Mouse (Mus musculus): ENCODE measurements around the gene Plbd1. TPM values are rescaled to one million over a fixed set of nuclear protein-coding genes. Genes with fewer than 3 reads are reported as not detected.
A peak's percentile ranks its signal among the peaks of the same experiment; 100 is the strongest.

Plbd1 gene
- total and polyA plus RNA-seq, 2 experiments from 2014 or later, result 0.19 to 0.40 TPM

- Histone ChIP-seq H3K9me3 (ENCODE audit: low read length) (no peaks in the 10 kb centered on the region), H3K9ac (no peak overlapping the region), H3K27ac (ENCODE audit: low read depth, low read length) (no peak overlapping the region), H3K4me1 (ENCODE audit: insufficient read depth) (no peaks in the 10 kb centered on the region), H3K4me2 (ENCODE audit: low read depth) (no peak overlapping the region), H3K36me3 (ENCODE audit: insufficient read depth) (no peaks in the 10 kb centered on the region), H3K4me3 (ENCODE audit: low read depth, low read length) (no peak overlapping the region), H3K27me3 (ENCODE audit: insufficient read depth, low read length) (no peaks in the 10 kb centered on the region)
- DNase-seq, result no peak
- ATAC-seq, result no peak
- no peak for TF ChIP-seq CTCF (IDR thresholded peaks at IDR 0.05; ENCODE audit: low read depth)
- 95% methylated on average over 3 of the region's 3 CpGs for WGBS
These were observed 28.6 kb downstream of the Plbd1 start for GRCm38 (mm10) chr6:136633154-136633553.

- H3K36me3 ChIP-seq (ENCODE audit: insufficient read depth), result no peaks in the 10 kb centered on the region
- H3K9ac ChIP-seq, result no peak overlapping the region
- no peak overlapping the region for H3K4me3 ChIP-seq (ENCODE audit: low read depth, low read length)
- H3K9me3 ChIP-seq (ENCODE audit: low read length), result no peaks in the 10 kb centered on the region
- ATAC-seq, result no peak
- WGBS, result 86% methylated on average over 13 of the region's 13 CpGs
- DNase-seq, result no peak
- H3K27ac ChIP-seq (ENCODE audit: low read depth, low read length), result no peak overlapping the region
- no peak for TF ChIP-seq CTCF (IDR thresholded peaks at IDR 0.05; ENCODE audit: low read depth)
- no peaks in the 10 kb centered on the region for H3K27me3 ChIP-seq (ENCODE audit: insufficient read depth, low read length)
- H3K4me2 ChIP-seq (ENCODE audit: low read depth), result no peak overlapping the region
- no peaks in the 10 kb centered on the region for H3K4me1 ChIP-seq (ENCODE audit: insufficient read depth)
These were observed 29.7 kb downstream of the Plbd1 start for GRCm38 (mm10) chr6:136631945-136632534.

GRCm38 (mm10) chr6:136631519-136631918 is 30.2 kb downstream of the Plbd1 start:
- no peak overlapping the region for H3K27ac ChIP-seq (ENCODE audit: low read depth, low read length)
- ATAC-seq, result no peak
- WGBS, result 92% methylated on average over 8 of the region's 8 CpGs
- no peaks in the 10 kb centered on the region for H3K4me1 ChIP-seq (ENCODE audit: insufficient read depth)
- H3K4me2 ChIP-seq (ENCODE audit: low read depth), result no peak overlapping the region
- H3K9ac ChIP-seq, result no peak overlapping the region
- no peak overlapping the region for H3K4me3 ChIP-seq (ENCODE audit: low read depth, low read length)
- no peaks in the 10 kb centered on the region for H3K9me3 ChIP-seq (ENCODE audit: low read length)
- no peak for DNase-seq
- no peaks in the 10 kb centered on the region for H3K36me3 ChIP-seq (ENCODE audit: insufficient read depth)
- TF ChIP-seq CTCF (IDR thresholded peaks at IDR 0.05; ENCODE audit: low read depth), result no peak
- H3K27me3 ChIP-seq (ENCODE audit: insufficient read depth, low read length), result no peaks in the 10 kb centered on the region

GRCm38 (mm10) chr6:136629639-136630038 is 32.1 kb downstream of the Plbd1 start:
- no peak for TF ChIP-seq CTCF (IDR thresholded peaks at IDR 0.05; ENCODE audit: low read depth)

GRCm38 (mm10) chr6:136625421-136625820 is 36.3 kb downstream of the Plbd1 start:
- 93% methylated on average over 12 of the region's 12 CpGs for WGBS
- H3K27ac ChIP-seq (ENCODE audit: low read depth, low read length), result no peak overlapping the region
- H3K27me3 ChIP-seq (ENCODE audit: insufficient read depth, low read length), result no peaks in the 10 kb centered on the region
- no peaks in the 10 kb centered on the region for H3K4me1 ChIP-seq (ENCODE audit: insufficient read depth)
- no peak for TF ChIP-seq CTCF (IDR thresholded peaks at IDR 0.05; ENCODE audit: low read depth)
- no peak overlapping the region for H3K9ac ChIP-seq
- no peak overlapping the region for H3K4me2 ChIP-seq (ENCODE audit: low read depth)
- no peak overlapping the region for H3K4me3 ChIP-seq (ENCODE audit: low read depth, low read length)
- H3K36me3 ChIP-seq (ENCODE audit: insufficient read depth), result no peaks in the 10 kb centered on the region
- H3K9me3 ChIP-seq (ENCODE audit: low read length), result no peaks in the 10 kb centered on the region
- DNase-seq, result no peak
- no peak for ATAC-seq

More at GRCm38 (mm10) chr6:136629639-136630038, 32.1 kb downstream of the Plbd1 start:
- H3K36me3 ChIP-seq (ENCODE audit: insufficient read depth), result no peaks in the 10 kb centered on the region
- DNase-seq (no peak), ATAC-seq (no peak)
- no peaks in the 10 kb centered on the region for H3K4me1 ChIP-seq (ENCODE audit: insufficient read depth)
- no peaks in the 10 kb centered on the region for H3K27me3 ChIP-seq (ENCODE audit: insufficient read depth, low read length)
- no peaks in the 10 kb centered on the region for H3K9me3 ChIP-seq (ENCODE audit: low read length)
- H3K4me2 ChIP-seq (ENCODE audit: low read depth), result no peak overlapping the region
- H3K27ac ChIP-seq (ENCODE audit: low read depth, low read length), result no peak overlapping the region
- H3K4me3 ChIP-seq (ENCODE audit: low read depth, low read length), result no peak overlapping the region
- no peak overlapping the region for H3K9ac ChIP-seq
- 85% methylated on average over 5 of the region's 5 CpGs for WGBS

- no peaks in the 10 kb centered on the region for H3K9me3 ChIP-seq (ENCODE audit: low read length)
- WGBS, result 47% methylated on average over 17 of the region's 17 CpGs
- no peaks in the 10 kb centered on the region for H3K4me1 ChIP-seq (ENCODE audit: insufficient read depth)
- H3K4me3 ChIP-seq (ENCODE audit: low read depth, low read length), result no peak overlapping the region
- H3K36me3 ChIP-seq (ENCODE audit: insufficient read depth), result no peaks in the 10 kb centered on the region
- DNase-seq (peak; percentile 87), ATAC-seq (peak; percentile 45; the same call in 1 of the 2 replicates)
- H3K27ac ChIP-seq (ENCODE audit: low read depth, low read length), result no peak overlapping the region
- H3K9ac ChIP-seq, result no peak overlapping the region
- H3K4me2 ChIP-seq (ENCODE audit: low read depth), result 0 out of 2 replicates have a peak overlapping the region, but pooled peaks have one; percentile 17
- no peaks in the 10 kb centered on the region for H3K27me3 ChIP-seq (ENCODE audit: insufficient read depth, low read length)
- peak; percentile 79 for TF ChIP-seq CTCF (IDR thresholded peaks at IDR 0.05; ENCODE audit: low read depth)
These were observed 41.2 kb downstream of the Plbd1 start for GRCm38 (mm10) chr6:136620361-136621139.

- no peak for DNase-seq
- TF ChIP-seq CTCF (IDR thresholded peaks at IDR 0.05; ENCODE audit: low read depth), result no peak
- 82% methylated on average over 3 of the region's 3 CpGs for WGBS
These were observed 47.6 kb downstream of the Plbd1 start for GRCm38 (mm10) chr6:136614156-136614555.

More at GRCm38 (mm10) chr6:136614156-136614555, 47.6 kb downstream of the Plbd1 start:
- Histone ChIP-seq H3K27me3 (ENCODE audit: insufficient read depth, low read length) (no peaks in the 10 kb centered on the region), H3K36me3 (ENCODE audit: insufficient read depth) (peaks cover 19% of the 10 kb centered on the region), H3K9me3 (ENCODE audit: low read length) (0 out of 2 replicates have a peak, but pooled peaks cover 4% of the 10 kb centered on the region), H3K4me3 (ENCODE audit: low read depth, low read length) (no peak overlapping the region), H3K4me1 (ENCODE audit: insufficient read depth) (no peaks in the 10 kb centered on the region), H3K4me2 (ENCODE audit: low read depth) (no peak overlapping the region), H3K27ac (ENCODE audit: low read depth, low read length) (no peak overlapping the region), H3K9ac (no peak overlapping the region)
- no peak for ATAC-seq
